Mouse (Mus musculus): ENCODE measurements around the gene Uba52. TPM values are rescaled to one million over a fixed set of nuclear protein-coding genes. Genes with fewer than 3 reads are reported as not detected.

Uba52 gene
- 991 TPM in 2 replicates for polyA plus RNA-seq (2015; fragmentation: Nextera tagmentation; extraction: Ambion mirVana)

- H3K4me1 ChIP-seq (ENCODE audit: control insufficient read depth, insufficient read depth, low read length) = peaks cover 34% of the 10 kb centered on the region
- peak within 1 kb of the TSS; percentile 90 for H3K9ac ChIP-seq (ENCODE audit: low read depth, low read length)
- ATAC-seq = peak; percentile 82
- 1% methylated on average over 73 of the region's 74 CpGs for WGBS
- no peaks in the 10 kb centered on the region for H3K9me3 ChIP-seq (ENCODE audit: control insufficient read depth, low read length)
- H3K36me3 ChIP-seq (ENCODE audit: control insufficient read depth, insufficient read depth, low read length) = peaks cover 7% of the 10 kb centered on the region
- peak within 1 kb of the TSS; percentile 80 for H3K4me2 ChIP-seq (ENCODE audit: low read depth, low read length)
- H3K27me3 ChIP-seq (replicated peaks; ENCODE audit: control insufficient read depth, insufficient read depth, low read length) = no peaks in the 10 kb centered on the region
- peak within 1 kb of the TSS; percentile 98 for H3K27ac ChIP-seq (ENCODE audit: low read length)
- H3K4me3 ChIP-seq (ENCODE audit: low read length) = peak within 1 kb of the TSS; percentile 83
Observed at GRCm38 (mm10) chr8:70510228-70510915, at the start of gene Uba52. TSS of gene Uba52 (minus strand) at chr8:70510801.

- no peak overlapping the region for H3K27ac ChIP-seq (ENCODE audit: low read length)
Observed at GRCm38 (mm10) chr8:70560096-70560495, 49.5 kb upstream of the Uba52 start.

DNA sequence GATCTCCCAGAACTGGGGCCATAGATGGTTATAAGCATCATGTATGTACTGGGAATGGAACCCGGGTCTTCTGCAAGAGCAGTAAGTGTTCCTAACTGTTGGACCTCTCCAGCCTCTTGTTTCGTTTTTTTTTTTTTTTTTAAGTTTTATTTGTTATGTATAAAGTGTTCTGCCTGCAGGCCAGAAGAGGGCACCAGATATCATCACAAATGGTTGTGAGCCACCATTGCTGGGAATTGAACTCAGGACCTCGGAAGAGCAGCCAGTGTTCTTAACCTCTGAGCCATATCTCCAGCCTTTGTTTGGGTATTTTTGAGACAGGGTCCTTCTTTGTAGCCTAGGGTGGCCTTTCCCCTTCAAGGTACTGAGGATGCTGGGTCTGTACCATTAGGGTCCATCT is 48.4 kb upstream of the Uba52 start:
- ATAC-seq = no peak
- Histone ChIP-seq H3K4me1 (ENCODE audit: control insufficient read depth, insufficient read depth, low read length) (peaks cover 29% of the 10 kb centered on the region), H3K36me3 (ENCODE audit: control insufficient read depth, insufficient read depth, low read length) (no peaks in the 10 kb centered on the region), H3K4me3 (ENCODE audit: low read length) (no peak overlapping the region), H3K27ac (ENCODE audit: low read length) (no peak overlapping the region), H3K9ac (ENCODE audit: low read depth, low read length) (no peak overlapping the region), H3K4me2 (ENCODE audit: low read depth, low read length) (no peak overlapping the region), H3K27me3 (replicated peaks; ENCODE audit: control insufficient read depth, insufficient read depth, low read length) (no peaks in the 10 kb centered on the region), H3K9me3 (ENCODE audit: control insufficient read depth, low read length) (no peaks in the 10 kb centered on the region)
- 76% methylated on average over 3 of the region's 3 CpGs for WGBS

More at GRCm38 (mm10) chr8:70560096-70560495, 49.5 kb upstream of the Uba52 start:
- H3K27me3 ChIP-seq (replicated peaks; ENCODE audit: control insufficient read depth, insufficient read depth, low read length) = no peaks in the 10 kb centered on the region
- WGBS = 85% methylated on average over 2 of the region's 2 CpGs
- no peak overlapping the region for H3K9ac ChIP-seq (ENCODE audit: low read depth, low read length)
- ATAC-seq = peak; percentile 17; the same call in 1 of the 2 replicates
- no peaks in the 10 kb centered on the region for H3K36me3 ChIP-seq (ENCODE audit: control insufficient read depth, insufficient read depth, low read length)
- H3K4me2 ChIP-seq (ENCODE audit: low read depth, low read length) = no peak overlapping the region
- H3K4me1 ChIP-seq (ENCODE audit: control insufficient read depth, insufficient read depth, low read length) = peaks cover 26% of the 10 kb centered on the region
- no peaks in the 10 kb centered on the region for H3K9me3 ChIP-seq (ENCODE audit: control insufficient read depth, low read length)
- no peak overlapping the region for H3K4me3 ChIP-seq (ENCODE audit: low read length)

DNA sequence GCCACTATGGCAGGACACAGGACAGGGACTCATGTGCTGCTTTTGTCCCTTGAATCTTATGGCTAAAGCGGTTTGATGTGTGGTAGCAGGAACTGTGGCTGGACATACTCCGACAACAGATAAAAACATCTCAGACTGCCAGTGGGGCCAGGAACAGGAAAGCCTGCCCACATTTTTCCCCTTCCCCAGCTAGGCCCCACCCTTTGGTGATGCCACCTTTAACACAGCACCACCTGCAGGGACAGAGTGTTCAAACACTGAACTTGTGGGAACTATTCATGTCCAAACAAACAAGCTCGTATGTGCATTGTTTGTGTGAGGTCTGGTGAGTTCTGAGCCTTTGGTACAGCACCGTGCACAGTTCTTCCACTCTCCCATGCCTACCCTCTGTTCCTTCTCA is 47.7 kb upstream of the Uba52 start:
- Histone ChIP-seq H3K4me3 (ENCODE audit: low read length) (no peak overlapping the region), H3K27ac (ENCODE audit: low read length) (no peak overlapping the region), H3K27me3 (replicated peaks; ENCODE audit: control insufficient read depth, insufficient read depth, low read length) (no peaks in the 10 kb centered on the region), H3K4me1 (ENCODE audit: control insufficient read depth, insufficient read depth, low read length) (peaks cover 36% of the 10 kb centered on the region), H3K9me3 (ENCODE audit: control insufficient read depth, low read length) (no peaks in the 10 kb centered on the region), H3K9ac (ENCODE audit: low read depth, low read length) (no peak overlapping the region), H3K36me3 (ENCODE audit: control insufficient read depth, insufficient read depth, low read length) (no peaks in the 10 kb centered on the region), H3K4me2 (ENCODE audit: low read depth, low read length) (no peak overlapping the region)
- ATAC-seq = no peak
- whole genome bisulfite sequencing = 65% methylated on average over 4 of the region's 4 CpGs

- no peaks in the 10 kb centered on the region for H3K9me3 ChIP-seq (ENCODE audit: control insufficient read depth, low read length)
- peak; percentile 23; the same call in 1 of the 2 replicates for ATAC-seq
- no peaks in the 10 kb centered on the region for H3K36me3 ChIP-seq (ENCODE audit: control insufficient read depth, insufficient read depth, low read length)
- H3K4me1 ChIP-seq (ENCODE audit: control insufficient read depth, insufficient read depth, low read length) = peaks cover 26% of the 10 kb centered on the region
- no peaks in the 10 kb centered on the region for H3K27me3 ChIP-seq (replicated peaks; ENCODE audit: control insufficient read depth, insufficient read depth, low read length)
- H3K9ac ChIP-seq (ENCODE audit: low read depth, low read length) = no peak overlapping the region
- 73% methylated on average over 4 of the region's 4 CpGs for WGBS
- no peak overlapping the region for H3K4me3 ChIP-seq (ENCODE audit: low read length)
- no peak overlapping the region for H3K4me2 ChIP-seq (ENCODE audit: low read depth, low read length)
- 0 out of 2 replicates have a peak overlapping the region, but pooled peaks have one; percentile 10 for H3K27ac ChIP-seq (ENCODE audit: low read length)
Observed at GRCm38 (mm10) chr8:70555079-70555747, 44.6 kb upstream of the Uba52 start.

DNA sequence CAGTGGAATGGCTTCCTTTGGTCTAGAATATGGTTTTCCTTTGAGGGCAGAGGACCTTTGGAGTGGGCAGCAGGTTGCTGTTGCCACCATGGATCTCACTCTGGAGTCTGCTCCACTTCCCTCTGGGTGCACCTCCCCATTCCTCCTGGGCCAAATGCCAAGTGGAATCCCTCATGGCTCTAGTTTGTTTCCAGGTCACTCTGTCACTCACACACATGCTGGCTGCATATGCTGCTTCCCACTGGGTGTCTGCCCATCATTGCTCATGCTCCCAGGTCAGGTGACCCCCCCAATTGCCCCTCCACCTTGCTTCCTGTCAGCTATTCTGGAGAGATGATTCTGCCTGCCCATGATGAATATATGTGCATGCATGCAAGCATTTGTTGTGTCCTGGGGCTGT is 43.1 kb upstream of the Uba52 start:
- peaks cover 21% of the 10 kb centered on the region for H3K4me1 ChIP-seq (ENCODE audit: control insufficient read depth, insufficient read depth, low read length)
- H3K4me3 ChIP-seq (ENCODE audit: low read length) = no peak overlapping the region
- no peak overlapping the region for H3K4me2 ChIP-seq (ENCODE audit: low read depth, low read length)
- no peaks in the 10 kb centered on the region for H3K36me3 ChIP-seq (ENCODE audit: control insufficient read depth, insufficient read depth, low read length)
- H3K27me3 ChIP-seq (replicated peaks; ENCODE audit: control insufficient read depth, insufficient read depth, low read length) = no peaks in the 10 kb centered on the region
- no peak for ATAC-seq
- H3K9me3 ChIP-seq (ENCODE audit: control insufficient read depth, low read length) = no peaks in the 10 kb centered on the region
- H3K9ac ChIP-seq (ENCODE audit: low read depth, low read length) = no peak overlapping the region
- H3K27ac ChIP-seq (ENCODE audit: low read length) = 0 out of 2 replicates have a peak overlapping the region, but pooled peaks have one; percentile 16

- Histone ChIP-seq H3K27me3 (replicated peaks; ENCODE audit: control insufficient read depth, insufficient read depth, low read length) (no peaks in the 10 kb centered on the region), H3K27ac (ENCODE audit: low read length) (no peak overlapping the region), H3K4me2 (ENCODE audit: low read depth, low read length) (no peak overlapping the region), H3K9me3 (ENCODE audit: control insufficient read depth, low read length) (no peaks in the 10 kb centered on the region), H3K4me1 (ENCODE audit: control insufficient read depth, insufficient read depth, low read length) (peaks cover 24% of the 10 kb centered on the region), H3K9ac (ENCODE audit: low read depth, low read length) (no peak overlapping the region), H3K36me3 (ENCODE audit: control insufficient read depth, insufficient read depth, low read length) (no peaks in the 10 kb centered on the region), H3K4me3 (ENCODE audit: low read length) (no peak overlapping the region)
- no peak for ATAC-seq
- 31% methylated on average over 1 of the region's 1 CpGs for WGBS
Observed at GRCm38 (mm10) chr8:70552836-70553235, 42.2 kb upstream of the Uba52 start.

GRCm38 (mm10) chr8:70551558-70552161 is 41.1 kb upstream of the Uba52 start:
- Histone ChIP-seq H3K36me3 (ENCODE audit: control insufficient read depth, insufficient read depth, low read length) (no peaks in the 10 kb centered on the region), H3K27ac (ENCODE audit: low read length) (no peak overlapping the region), H3K4me3 (ENCODE audit: low read length) (no peak overlapping the region), H3K4me1 (ENCODE audit: control insufficient read depth, insufficient read depth, low read length) (peaks cover 27% of the 10 kb centered on the region), H3K27me3 (replicated peaks; ENCODE audit: control insufficient read depth, insufficient read depth, low read length) (no peaks in the 10 kb centered on the region), H3K9me3 (ENCODE audit: control insufficient read depth, low read length) (no peaks in the 10 kb centered on the region), H3K4me2 (ENCODE audit: low read depth, low read length) (no peak overlapping the region), H3K9ac (ENCODE audit: low read depth, low read length) (no peak overlapping the region)
- no peak for ATAC-seq
- WGBS = 69% methylated on average over 3 of the region's 3 CpGs

- Histone ChIP-seq H3K36me3 (ENCODE audit: control insufficient read depth, insufficient read depth, low read length) (no peaks in the 10 kb centered on the region), H3K27ac (ENCODE audit: low read length) (no peak overlapping the region), H3K4me3 (ENCODE audit: low read length) (no peak overlapping the region), H3K4me1 (ENCODE audit: control insufficient read depth, insufficient read depth, low read length) (peaks cover 22% of the 10 kb centered on the region), H3K27me3 (replicated peaks; ENCODE audit: control insufficient read depth, insufficient read depth, low read length) (no peaks in the 10 kb centered on the region), H3K4me2 (ENCODE audit: low read depth, low read length) (no peak overlapping the region), H3K9me3 (ENCODE audit: control insufficient read depth, low read length) (no peaks in the 10 kb centered on the region), H3K9ac (ENCODE audit: low read depth, low read length) (no peak overlapping the region)
- WGBS = 91% methylated on average over 10 of the region's 10 CpGs
- ATAC-seq = no peak
Observed at GRCm38 (mm10) chr8:70549412-70550184, 39.0 kb upstream of the Uba52 start.

All from intestine, embryonic 16.5 days (tissue).